Mouse (Mus musculus) forelimb bud, embryonic 11.5 days (tissue): ENCODE measurements at regions not wholly inside any gene's neighbourhood (a gene's known extent, or its start where the extent isn't known, plus 50 kb on each side); places are given as distances from the start of the nearest gene placed in this dataset.
A peak's percentile ranks its signal among the peaks of the same experiment; 100 is the strongest.
"Not testable (repeated sequence)": the region's sequence is repeated elsewhere in the genome, so short reads cannot be mapped to it uniquely, and the experiment has no call there.

Experiments used
- DNase-seq: peaks from one replicate; pipeline ENCODE4 v3.0.0-alpha.2; 2012; ENCODE audit warnings: low read depth, low spot score

DNA sequence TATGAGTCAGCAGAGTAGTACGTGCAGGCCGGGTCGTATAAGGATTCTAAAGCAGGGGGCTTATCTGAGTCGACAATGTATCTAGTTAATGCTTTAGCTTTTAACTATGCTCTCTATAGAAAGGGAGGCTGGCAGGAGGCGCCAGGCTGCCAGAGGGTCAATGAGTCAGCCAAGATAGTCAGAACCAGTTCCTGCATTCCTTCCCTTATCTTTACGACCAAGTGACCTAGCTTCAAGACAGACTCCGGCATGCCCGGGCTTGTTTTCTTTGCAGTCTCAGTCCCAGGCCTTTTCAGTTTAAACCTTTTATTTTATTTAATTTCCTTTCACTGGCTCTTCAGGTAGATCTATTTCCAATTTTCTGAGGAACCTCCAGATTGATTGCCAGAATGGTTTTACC is 374.0 kb upstream of the Nrxn1 start:
- no peak for DNase-seq

DNA sequence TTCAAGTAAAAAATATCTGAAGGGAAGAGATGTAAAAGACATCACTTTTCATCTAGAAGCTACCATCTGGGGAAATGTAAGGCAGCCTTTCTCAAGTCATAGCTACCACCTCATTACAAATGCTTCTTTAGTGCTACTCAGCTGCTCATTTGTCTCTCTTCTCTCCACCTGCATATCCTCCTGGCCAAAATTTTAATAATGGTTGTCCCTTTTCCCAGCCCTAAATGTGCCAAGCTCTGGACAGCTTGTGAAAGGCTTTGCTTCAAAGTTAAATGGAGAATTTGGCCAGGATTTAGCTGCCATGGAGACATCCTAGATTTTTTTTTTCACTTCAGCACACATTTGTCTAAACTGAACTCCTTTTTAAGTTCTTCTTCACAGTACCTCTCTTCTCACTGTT is 358.8 kb upstream of the Nrxn1 start:
- DNase-seq = no peak

- not testable (repeated sequence) for DNase-seq
Observed at GRCm38 (mm10) chr17:91431780-91432720, 339.2 kb upstream of the Nrxn1 start.

DNA sequence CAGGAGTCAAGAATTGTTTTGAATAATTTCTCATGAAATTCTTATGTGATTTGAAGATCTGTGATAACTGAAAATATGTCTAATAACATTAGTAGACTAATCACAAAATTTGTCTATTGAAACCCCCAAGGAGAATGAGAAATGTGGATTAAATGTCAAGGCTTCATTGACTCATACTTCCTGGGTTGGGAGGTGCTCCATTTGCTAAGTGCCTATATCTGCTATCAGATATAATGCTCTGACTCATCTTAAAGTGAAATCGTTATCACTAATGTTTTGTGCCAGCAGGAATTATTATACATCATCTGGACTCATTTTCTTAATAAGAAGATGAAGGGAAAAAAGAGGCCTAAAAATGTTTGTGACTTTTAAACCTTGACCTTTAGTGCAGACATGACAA is 337.5 kb upstream of the Nrxn1 start:
- DNase-seq = no peak

GRCm38 (mm10) chr17:91425120-91425519 is 332.2 kb upstream of the Nrxn1 start:
- DNase-seq = no peak

GRCm38 (mm10) chr17:91418582-91418981 is 325.7 kb upstream of the Nrxn1 start:
- no peak for DNase-seq

GRCm38 (mm10) chr17:91390969-91391764 is 298.3 kb upstream of the Nrxn1 start:
- DNase-seq = no peak

- DNase-seq = not testable (repeated sequence)
Observed at GRCm38 (mm10) chr17:91389937-91390623, 297.2 kb upstream of the Nrxn1 start.

DNA sequence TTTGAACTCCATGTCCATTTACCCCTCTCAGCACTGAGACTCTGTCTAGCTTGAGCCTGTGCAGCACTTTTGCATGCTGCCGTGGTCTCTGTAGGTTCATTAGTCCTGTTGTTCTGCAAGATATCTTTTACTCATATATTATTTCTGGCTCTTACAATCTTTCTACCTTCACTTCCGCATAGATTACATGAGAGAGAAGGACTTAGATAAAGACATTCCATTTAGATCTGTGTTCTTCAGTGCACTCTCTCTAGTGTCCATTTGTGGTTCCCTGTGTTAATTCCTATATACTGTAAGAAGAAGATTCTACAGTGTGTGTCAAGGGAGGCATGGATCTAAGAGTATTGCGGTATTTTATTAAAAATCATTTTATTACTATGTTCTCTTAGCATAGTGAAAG is 295.6 kb upstream of the Nrxn1 start:
- no peak for DNase-seq

GRCm38 (mm10) chr17:91388039-91388438 is 295.2 kb upstream of the Nrxn1 start:
- DNase-seq = no peak

- no peak for DNase-seq
Observed at GRCm38 (mm10) chr17:91385949-91386348, 293.1 kb upstream of the Nrxn1 start.

DNA sequence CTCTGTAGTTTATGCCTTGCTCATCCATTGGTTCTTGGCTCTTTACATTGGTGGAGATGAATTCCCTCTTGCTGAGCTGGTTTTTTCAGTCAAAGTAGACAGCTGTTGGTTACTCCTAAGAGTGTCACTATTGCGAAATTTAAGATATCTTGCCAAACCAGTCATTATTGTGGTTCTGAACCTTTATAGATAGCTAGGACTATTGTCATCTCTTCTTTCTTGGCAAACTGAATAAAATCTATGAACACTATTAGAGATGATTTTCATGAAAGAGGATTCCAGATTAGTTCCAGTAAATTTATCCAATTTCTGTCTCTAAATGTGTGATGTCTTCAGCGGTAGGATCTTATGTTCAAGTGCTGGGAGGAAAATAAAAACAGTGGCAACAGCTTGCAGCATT is 275.3 kb upstream of the Nrxn1 start:
- DNase-seq = no peak

GRCm38 (mm10) chr17:91361261-91361660 is 268.4 kb upstream of the Nrxn1 start:
- no peak for DNase-seq

DNA sequence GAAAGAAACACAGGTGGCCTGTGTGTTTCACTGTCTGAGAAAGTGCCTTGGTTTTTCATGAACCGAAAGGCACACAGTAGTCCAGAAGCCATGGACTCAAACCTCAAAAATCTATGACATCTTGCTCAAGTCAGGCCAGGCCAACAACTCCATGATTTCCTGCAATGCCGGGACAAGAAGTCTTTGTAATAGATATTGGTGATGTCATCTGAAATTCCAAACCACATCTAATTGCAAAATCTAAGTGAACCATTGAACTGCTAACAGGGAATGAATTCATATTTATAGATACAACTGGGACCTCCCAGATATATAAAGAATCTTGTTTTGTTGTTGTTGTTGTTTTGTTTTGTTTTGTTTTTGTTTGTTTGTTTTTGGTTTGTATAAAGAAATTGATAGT is 259.2 kb upstream of the Nrxn1 start:
- no peak for DNase-seq

GRCm38 (mm10) chr17:91336882-91337281 is 244.0 kb upstream of the Nrxn1 start:
- peak; percentile 17 for DNase-seq

DNA sequence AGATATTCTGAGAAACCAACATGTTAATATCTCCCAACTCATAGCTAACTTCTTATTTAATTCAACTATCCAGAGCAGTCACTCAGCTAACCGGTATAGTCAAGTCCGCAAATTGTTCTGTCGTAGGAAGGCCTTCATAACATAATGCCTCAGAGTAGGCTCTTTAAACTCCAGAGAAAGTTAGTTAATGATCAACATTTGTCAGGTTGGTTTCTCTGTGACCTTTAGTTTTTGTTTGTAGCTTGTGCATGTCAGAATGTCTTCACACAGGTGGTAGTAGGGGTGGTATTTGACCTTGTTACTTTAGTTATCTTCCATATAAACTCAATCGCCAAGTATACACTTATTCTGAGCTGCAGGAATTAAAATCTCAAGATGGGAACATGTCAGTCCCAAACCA is 240.9 kb upstream of the Nrxn1 start:
- DNase-seq = no peak

DNA sequence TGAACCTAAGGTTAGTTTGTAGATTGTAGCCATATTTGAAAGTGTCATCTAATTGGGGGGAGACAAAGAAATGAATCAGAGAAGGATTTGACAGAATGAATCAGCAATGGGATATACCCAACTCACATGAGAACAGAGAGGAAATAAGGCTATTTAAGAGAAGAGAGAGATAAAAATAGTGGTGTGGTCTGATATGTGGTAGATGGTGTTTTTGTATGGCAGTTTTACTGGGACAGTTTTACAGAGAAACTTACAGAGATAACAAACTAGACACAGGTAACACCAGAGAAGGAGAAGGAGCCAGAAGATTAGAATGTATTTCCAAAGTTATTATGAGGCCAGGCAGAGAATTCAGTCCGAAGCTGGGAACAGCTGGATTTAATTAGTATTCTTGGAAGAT is 240.3 kb upstream of the Nrxn1 start:
- DNase-seq = no peak

DNA sequence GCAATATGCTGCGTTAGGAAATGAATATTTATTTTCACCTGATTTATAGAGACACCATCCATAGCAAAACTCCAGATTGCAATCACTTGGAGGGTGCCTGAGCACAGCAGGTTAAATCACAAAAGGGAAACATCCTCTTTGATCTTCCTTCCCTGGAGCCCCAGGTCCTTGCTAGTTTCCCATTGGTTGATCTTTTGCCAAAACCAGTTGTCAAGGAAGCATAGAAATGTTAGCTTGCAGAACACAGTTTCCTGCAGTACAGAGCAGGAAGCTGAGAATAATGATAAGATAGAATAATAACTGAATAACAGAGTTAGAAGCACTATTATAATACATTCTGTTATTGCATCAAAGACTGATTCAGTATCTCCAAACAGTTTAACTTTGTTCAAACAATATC is 231.5 kb upstream of the Nrxn1 start:
- DNase-seq = no peak

- DNase-seq = no peak
Observed at GRCm38 (mm10) chr17:91286875-91287274, 194.0 kb upstream of the Nrxn1 start.

DNA sequence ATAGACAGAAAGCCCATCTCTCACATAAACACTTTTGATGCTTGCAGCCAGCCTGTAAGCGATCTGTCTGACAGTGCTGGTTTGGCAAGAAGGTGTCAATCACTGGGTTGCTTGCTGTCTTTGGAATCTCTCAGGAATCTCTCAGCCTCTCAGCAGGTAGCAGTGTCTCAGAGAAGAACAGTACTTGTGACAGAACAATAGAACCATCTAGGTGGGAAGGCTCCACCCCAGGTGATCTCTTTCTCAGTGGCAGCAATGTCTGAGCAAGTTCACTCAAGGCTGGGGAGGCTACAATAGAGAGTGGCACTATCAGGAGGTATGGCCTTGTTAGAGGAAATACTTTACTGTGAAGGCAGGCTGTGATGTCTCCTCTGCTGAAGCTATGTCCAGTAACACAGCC is 181.5 kb upstream of the Nrxn1 start:
- DNase-seq = no peak

GRCm38 (mm10) chr17:91238719-91239118 is 145.8 kb upstream of the Nrxn1 start:
- DNase-seq = no peak

DNA sequence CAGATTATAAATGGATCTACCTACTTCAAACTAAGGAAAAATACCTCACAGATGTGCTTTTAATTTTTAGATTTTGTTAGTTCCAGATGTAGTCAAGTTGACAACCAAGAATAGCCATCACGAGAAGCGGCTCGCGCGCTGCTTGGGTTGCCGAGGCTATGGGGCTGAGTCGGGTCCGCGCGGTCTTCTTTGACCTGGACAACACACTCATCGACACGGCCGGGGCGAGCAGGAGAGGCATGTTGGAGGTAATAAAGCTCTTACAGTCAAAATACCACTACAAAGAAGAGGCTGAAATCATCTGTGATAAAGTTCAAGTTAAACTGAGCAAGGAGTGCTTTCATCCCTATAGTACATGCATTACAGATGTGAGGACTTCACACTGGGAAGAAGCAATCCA is 143.8 kb upstream of the Nrxn1 start:
- not testable (repeated sequence) for DNase-seq
